Mouse (Mus musculus) layer of hippocampus, adult 11-12 months (tissue): ENCODE results near the gene Fabp6.

Source experiments
- DNase-seq: peaks from one replicate; pipeline ENCODE4 v3.0.0; 2022; ENCODE audit warnings: low spot score

Gene Fabp6

DNA sequence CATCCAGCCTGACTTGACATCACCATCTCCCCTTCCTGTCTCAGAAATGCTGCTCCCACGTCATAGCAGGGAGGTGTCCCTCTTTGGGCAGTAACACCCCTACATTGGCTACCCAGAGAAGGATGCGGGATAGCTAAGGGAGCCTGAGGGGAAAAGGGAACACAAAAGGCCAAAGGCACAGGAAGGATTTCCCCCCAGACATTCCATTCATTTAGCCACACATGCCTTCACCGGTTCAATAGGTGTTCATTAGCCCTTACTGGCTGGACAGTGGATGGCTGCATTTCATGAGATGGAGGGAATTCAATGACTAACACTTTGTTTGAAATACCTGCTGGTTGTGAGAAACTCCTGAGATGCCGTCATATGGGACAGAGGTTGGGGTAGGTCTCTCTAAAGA is 54.7 kb downstream of the Fabp6 start:
- no peak for DNase-seq
